Mouse (Mus musculus): ENCODE results near the gene Elfn1.

Elfn1 gene

DNA sequence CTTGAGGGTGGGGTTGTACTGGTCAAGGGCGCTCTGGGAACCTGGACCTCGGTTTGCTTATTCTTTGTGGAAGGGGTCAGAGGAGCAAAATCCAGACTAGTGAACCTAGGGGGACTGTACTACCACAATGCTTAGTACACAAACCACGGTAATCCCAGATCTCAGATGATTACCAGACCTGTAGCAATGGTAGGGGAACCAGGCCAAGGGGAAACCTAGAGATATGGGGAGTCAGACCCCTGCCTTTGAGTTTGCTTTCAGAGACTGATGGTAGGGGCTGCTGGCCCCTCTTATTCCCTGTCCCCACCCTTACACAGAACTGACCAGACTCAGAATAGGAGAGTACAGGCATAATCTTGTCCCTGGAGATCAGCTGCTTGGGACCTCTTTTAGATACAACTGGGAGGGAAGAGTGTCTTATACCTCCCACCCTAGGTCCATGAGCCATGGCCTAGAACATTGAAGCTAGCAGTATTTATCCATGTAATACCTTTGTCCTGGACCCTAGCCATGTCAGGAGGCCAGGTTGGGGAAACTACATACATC is 3.1 kb downstream of the Elfn1 start:
- no peak for DNase-seq (ENCODE audit: low spot score in 2 of 2)

DNA sequence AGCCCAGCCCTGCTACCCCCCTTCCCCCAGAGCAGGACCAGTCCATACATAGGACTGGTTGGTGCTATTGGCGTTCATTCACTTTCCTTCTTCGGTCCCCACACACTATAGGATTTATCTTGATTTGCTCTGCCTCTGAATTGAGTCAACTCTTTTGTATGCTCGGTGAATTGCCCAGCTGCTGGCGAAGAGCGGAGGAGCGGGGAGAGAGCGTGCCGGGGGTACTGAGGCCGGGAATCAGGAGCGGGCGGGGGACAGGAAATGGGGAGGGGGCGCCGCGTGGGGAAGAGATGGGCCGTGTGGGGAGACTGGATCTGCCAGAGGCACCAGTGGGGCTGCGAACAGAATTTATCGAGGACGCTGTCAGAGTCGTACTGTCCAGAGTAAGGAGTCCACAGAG is 3.8 kb downstream of the Elfn1 start:
- DNase-seq (ENCODE audit: low spot score in 2 of 2), result no peak

DNA sequence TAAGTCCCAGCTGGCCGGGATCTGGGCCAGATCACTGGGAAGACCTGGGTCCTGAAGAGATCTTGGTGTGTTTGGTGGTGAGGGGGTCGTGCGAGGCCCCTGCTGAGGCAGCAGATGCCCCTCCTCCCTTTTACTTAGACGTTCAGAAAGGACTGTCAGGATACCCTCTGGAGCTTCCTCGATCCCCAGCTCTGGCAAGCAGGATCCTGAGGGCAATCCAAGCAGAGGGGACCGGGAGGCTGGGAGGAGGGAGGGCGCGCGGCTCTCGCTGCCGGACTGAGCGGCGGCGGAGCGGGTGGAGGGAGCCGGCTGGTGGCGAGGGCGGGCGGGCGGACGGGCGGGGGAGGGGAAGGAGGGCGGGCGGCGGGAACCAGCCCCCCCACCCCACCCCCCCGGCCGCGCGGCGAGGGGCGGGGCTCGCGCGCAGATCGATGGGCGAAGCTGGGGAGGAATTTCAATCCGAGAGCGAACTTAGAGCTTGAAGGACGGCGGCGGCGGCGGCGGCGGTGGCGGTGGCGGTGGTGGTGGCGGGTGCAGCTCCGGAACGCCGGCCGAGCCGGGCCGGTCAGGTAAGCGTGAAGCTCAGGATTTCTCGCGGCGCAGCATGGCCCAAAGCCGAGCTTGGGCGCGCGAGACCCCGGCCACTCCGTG is 4.5 kb downstream of the Elfn1 start:
- no peak for DNase-seq (ENCODE audit: low spot score in 2 of 2)

DNA sequence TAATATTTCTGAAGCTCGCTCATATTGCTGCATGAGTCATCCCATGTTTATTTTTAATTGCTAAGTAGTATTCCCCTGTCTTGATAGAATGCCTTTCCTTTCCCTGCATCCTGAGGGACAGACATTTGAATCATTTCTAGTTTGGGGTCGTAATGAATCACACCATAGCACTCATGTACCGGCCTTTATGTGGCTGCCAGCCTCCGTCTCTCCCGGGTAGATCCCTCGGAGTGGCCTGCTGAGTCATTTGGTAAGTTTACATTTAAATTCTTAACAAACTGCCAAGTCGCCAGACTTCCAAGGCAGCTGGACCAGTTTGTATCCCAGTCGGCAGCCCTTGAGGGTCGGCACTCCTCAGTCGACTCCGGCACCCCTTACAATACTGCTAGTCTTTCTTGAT is 13.9 kb downstream of the Elfn1 start:
- no peak for DNase-seq (ENCODE audit: low spot score in 2 of 2)

DNA sequence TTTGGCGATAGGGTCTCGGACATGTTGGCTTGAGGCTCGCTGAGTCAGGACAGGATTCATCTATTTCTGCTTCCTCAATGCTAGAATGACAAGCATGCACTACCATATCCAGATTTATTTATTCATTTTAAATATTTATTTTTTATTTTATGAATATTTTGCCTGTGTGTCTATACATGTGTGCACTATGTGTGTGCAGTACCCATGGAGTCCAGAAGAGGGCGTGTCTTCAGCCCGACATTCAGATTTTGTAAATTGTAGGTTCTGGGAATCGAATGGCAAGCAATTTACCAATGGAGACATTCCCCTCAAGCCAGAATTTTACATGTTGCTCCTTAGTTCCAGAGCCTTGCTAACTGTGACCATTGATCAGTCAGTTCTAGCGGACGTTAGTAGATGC is 16.1 kb downstream of the Elfn1 start:
- DNase-seq (ENCODE audit: low spot score in 2 of 2), result no peak

DNA sequence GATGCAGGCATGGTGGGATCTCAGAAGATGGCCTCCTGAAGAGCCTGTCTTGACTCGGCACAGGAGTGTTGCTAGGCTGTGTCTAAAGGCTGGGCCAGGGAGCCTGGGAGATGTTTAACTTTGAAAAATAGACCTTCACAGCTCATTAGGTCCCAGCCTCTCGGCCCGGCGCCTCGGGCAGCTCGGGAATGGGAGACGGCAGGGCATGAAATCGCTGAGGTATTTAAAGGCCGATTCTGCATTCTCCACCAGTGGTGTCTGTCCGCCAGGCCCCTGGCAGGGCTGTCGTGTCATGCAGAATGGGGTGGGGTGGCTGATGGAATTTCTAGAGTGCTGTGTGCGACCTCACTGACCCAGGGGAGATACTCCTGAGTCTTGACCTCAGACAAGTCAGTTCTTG is 22.4 kb downstream of the Elfn1 start:
- no peak for DNase-seq (ENCODE audit: low spot score in 2 of 2)

DNA sequence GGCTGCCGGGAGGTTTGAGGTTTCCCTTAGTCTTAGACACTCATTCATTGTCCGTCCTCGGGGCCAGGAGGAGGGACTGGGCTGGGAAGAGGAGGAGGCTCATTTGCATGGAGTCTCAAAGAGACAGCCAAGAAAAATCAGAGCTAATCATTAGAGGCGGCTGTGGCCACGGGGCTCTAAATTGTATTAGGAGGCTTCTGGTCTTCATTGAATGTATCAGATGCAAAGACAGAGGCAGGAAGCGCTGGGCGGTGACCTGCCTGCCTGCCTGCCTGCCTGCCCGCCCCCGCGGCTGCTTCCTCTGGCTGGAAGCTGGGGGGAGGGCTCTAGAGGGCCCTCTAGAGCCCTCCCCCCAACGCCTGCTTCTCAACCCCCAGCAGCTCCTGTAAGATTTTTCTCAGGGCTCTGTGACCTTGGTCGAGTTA is 23.2 kb downstream of the Elfn1 start:
- no peak for DNase-seq (ENCODE audit: low spot score in 2 of 2)

DNA sequence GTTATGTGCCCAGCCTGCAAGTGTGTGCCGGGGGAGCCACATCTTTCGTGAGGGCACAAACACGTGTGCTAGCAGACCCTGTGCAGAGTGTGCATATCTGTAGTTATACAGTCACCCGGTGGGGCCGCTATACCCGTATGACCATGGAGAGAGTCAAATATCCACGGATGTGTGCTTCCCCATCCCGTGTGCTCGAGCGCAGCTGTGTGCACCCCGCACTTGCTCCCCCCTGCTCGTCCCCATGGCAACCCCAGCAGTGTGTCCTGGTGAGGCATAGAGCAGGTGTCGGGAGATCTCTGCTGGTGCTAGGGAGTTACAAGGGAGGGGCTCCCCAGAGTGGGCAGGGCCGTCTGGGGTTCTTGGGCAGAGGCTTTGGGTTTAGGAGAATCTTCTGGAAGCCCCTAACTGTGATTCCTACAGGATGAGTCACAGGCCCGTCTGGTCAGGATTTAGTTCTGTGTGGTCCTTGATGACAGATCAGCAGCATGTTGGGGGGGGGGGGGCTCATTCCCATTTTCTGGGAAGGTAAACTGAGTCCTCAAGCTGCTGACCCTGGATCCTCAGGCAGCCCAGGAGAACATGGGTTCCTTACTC is 24.3 kb downstream of the Elfn1 start:
- DNase-seq (ENCODE audit: low spot score in 2 of 2), result no peak

DNA sequence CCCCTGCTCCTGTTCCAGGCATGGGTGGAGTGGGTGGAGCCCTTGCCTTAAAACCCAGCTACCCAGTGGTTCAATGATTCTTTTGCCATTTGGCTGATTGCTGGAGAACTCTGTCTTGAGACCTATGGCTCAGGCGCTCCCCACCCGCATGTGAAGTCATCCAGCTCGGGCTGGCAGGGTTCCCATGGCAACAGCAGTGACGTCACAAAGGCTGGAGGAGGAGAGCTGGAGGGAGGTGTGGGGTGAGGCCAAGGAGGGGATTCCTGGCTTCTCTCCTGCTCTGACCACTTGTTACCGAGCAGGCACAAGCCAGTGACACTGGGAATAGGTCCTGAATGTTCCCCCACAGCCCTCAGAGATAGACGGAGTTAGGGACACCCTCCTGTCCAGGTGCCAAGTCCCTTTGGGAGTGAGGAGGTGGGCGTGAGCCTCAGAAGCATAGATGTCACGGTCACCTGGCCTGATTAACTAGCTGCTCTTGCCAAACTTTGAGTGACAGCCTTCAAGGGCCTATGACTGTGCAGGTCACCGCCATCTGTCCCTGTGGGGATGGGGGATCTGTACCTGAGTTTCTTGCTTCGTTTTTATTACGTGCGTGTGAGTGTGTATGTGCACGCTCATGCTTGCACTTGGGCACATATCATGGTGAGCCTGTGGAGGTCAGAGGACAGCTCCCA is 25.0 kb downstream of the Elfn1 start:
- peak in 1 of 2 experiments; percentile 49 for DNase-seq (ENCODE audit: low spot score in 2 of 2)

DNA sequence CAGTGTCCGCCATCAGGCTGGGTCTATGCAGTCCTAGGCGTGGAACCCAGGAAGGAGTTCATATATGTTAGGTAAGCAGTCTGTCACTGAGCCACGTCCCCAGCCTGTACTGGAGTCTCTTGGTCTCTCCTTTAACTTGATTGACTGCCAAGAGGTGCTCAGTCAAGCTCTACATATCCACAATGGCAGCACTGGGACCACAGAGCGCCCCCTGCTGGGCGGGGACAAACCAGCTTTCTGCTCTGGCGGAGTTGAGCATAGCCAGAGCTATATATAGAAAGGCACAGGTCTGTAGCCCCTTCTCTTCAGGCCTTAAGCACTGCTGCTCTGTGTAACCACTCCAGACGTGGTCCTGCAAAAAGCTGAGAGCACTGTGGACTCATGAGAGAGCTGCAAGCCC is 25.7 kb downstream of the Elfn1 start:
- peak in 1 of 2 experiments; percentile 46 for DNase-seq (ENCODE audit: low spot score in 2 of 2)

DNA sequence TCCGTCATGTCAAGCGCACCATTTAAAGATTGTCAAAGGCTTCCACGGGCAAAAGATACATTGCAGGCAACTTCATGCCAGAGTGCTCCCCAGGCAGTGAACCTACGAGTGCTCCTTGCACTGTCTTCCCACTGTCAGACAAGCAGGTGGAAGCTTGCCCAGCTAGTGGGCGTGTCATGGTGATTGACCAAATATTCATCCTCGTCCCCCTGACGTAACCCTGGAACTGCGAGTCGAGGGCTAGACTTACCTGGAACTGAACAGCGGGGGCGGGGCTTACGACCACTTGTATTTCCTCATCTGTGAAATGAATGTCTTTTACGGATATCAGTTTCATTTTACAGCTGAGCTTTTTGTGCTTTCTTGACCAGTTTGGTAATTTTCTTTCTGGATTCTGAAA is 28.7 kb downstream of the Elfn1 start:
- DNase-seq (ENCODE audit: low spot score in 2 of 2), result no peak

DNA sequence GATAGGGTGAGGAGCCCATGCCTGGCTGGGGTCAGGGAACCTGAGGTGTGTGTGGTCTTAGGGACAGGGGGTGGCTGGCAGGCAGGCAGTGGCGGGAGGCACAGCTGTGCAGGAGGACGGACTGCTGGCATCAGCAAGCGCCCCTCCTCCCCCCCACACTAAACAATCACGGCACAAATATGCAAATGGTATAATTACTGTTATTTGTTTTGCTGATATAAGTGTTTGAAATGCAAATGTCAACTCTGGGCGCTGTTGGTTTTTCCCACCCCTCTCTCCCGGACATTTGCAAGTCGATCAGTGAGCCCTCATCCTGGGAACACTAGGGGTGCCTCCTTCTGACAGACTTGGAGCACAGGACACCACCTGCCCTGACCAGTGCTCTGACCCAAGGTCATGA is 37.0 kb downstream of the Elfn1 start:
- no peak for DNase-seq (ENCODE audit: low spot score in 2 of 2)

DNA sequence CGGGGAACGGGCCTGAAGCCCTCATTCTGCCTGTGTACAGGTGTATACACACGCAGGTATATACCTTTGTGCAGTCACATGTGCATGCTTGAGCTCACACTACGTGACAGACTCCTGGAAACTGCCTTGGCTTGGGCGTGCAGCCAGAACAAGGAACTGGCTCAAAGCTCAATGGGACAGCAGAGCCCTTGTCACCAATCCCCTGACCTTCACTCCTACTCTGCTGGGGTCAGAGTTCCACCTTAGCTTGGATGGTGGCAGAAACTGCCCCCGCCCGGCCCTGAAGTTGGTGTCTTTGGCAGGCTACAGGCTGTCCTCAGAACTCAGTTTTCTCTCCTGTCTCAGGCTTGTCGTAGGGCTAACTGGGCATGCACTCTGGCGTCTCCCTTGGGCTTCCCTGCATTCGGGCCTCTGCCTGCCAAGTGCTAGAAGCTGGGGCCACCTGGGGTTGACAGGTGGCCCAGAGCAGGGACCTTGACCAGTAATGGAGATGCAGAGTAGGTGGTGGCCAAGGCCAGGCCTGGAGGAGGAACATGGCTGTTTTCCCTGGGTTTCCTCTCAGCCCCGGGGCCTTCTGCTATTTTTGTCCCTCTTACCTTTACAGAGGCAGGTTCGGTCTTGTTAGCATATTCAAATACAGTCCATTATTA is 38.1 kb downstream of the Elfn1 start:
- no peak for DNase-seq (ENCODE audit: low spot score in 2 of 2)

DNA sequence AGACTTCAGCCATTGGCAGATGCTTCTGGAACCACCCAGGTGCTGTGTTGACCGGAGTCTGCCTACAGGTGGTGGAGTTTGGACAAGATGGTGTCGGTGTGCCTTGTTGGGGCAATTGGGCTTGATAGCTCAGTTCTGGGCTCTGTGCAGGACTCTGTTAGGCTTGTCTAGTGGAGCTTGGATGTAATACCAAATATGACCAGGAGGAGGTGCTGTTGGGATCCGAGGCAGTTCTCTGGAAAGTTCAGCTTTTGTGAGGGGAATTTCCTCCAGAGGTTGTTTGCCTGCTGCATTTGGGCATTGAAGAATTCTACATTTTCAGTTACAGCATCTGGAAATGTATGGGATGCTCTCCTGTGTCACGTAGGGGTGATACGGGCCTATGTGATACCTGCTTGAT is 39.7 kb downstream of the Elfn1 start:
- DNase-seq (ENCODE audit: low spot score in 2 of 2), result peak in 1 of 2 experiments; percentile 18

DNA sequence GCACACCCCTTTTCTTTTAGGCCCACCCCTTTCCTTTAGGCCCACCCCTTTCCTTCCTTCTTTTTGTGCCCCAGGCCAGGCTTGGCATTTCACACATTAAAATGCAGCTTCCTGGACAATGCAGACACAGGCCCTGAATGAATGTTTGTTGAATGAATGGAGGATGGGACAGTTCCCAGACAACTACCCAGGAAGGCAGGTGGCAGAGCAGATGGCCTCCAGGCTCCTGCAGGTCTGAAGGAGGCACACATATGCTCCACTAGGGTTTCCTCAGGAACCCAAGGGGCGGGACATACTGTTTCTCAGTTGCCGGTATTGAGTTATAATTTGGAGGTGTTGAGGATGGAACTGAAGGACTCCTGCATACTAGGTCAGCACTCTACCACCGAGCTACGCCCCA is 40.8 kb downstream of the Elfn1 start:
- DNase-seq (ENCODE audit: low spot score in 2 of 2), result no peak

DNA sequence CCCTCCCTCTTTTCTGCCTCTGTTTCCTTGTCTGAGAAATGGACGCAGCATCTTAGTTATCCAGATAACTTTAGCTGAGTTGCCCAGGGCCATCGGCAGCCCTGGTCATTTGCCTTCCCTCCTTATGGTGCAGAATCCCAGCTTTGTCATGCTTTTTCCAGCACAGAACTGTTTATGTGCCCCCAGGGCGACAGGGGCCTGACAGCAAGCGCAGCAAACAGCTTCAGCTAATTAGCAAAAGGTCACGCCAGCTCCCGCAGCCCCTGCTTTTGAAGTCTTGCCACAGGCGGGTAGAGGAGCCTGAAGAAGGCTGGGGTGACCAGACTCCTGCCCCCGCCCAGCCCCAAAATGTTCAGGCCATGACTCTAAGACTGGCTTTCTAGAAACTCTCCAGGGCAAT is 41.6 kb downstream of the Elfn1 start:
- no peak for DNase-seq (ENCODE audit: low spot score in 2 of 2)

DNA sequence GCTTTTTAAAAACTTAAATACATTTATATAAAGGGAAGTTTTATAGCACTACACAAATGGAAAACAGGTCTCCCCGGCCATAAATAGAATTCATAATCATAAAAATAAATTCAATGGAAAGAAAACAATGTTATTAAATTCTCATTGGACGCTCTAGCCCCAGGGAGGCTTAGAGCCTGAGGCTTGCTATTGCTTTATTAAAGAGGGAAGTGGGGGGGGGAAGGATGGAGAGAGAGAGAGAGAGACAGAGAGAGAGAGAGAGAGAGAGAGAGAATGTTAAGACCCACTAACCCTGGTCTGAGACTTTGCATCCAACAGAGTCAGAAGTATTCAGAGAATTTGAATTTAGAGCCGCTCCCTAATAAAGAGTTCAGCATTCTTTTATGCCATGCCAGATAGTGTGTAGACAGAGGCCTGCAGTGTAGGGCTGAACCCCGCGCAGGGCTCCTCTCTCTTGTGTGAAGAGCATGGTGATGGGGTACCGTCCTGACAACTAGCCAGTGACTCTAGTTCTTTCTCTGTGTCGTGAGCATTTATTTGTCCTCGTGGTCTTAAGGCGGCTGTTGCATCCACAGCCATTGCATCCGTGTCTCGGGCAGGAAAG is 42.3 kb downstream of the Elfn1 start:
- DNase-seq (ENCODE audit: low spot score in 2 of 2), result no peak

DNA sequence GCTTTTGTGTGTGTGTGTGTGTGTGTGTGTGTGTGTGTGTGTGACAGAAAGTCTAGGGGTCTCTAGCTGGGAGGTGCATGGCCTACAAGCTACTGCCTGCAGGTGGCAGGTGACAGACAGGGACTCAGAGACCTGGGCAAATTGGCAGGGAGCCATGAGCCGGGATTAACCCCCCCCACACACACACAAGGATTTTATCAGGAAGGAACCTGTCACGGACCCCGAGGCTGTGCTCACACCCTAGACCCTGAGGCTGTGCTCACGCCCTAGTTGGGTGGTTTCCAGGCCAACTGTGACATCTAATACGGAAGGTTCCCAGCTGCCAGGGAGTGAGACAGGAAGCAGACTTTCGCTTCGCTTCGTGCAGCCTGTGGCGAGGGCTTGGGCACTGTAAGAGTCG is 49.1 kb downstream of the Elfn1 start:
- DNase-seq (ENCODE audit: low spot score in 2 of 2), result no peak

DNA sequence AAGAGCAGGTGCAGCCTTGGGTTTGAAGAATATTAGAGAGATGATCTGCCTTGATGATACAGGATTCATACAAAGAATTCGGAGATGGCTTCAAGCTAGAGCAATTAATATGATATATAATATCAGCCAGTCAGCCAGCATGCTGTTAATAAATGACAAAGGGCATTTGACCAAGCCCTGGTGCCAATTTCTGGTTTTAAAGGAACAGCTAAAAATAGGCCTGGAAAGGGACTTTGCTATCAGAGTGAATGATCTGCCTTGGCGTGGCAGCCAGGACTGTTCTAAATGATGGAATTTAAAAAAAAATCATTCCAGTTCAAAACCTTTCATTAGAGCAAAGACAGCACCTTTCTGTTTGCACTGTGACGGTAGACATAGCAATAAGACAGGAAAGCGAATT is 52.0 kb downstream of the Elfn1 start:
- no peak for DNase-seq (ENCODE audit: low spot score in 2 of 2)

DNA sequence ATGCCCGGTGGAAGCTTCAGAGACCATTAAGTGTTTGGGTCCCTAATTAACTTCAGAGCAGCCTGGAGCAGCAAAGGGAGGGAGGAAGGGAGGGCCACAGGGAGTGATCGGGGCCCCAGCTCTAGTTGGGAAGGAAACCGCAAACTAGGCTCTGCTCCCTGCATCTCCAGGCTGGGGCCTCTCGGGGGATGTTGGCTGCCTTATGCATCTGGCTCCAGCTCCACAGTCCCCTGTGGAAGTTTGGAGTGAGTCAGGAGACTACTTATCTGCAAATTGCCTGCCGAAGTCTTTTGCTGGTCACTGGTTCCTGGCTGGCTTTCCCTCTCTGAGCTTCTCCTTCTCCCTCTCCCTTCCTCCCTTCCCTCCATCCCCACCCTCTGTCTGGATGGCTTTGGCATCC is 56.6 kb downstream of the Elfn1 start:
- DNase-seq (ENCODE audit: low spot score in 2 of 2), result no peak

DNA sequence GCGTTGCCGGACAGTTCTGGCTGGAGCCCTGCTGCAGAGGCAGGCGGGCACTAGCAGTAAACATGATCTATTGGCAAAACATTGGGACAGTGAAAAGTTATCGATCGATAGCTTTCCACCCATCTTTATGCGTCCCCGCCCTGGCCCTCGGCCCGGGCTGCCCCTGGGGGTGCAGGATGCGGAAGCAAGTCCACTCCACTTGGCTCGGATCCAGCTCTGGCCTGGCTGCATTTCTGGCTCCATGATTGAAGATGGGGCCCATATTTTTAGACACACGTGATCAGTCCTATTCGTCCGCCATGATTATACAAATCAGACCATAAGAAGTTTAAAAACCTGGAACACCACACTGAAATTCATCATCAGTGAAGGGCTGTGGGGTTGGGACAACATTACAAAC is 57.9 kb downstream of the Elfn1 start:
- DNase-seq (ENCODE audit: low spot score in 2 of 2), result no peak

Measured in natural killer cell, adult 2 months (primary cell).